Mouse (Mus musculus): ENCODE results near the gene Tubg2.

GRCm38 (mm10) chr11:101189495-101190180 lies 33.9 kb downstream of the Tubg2 start:
- TF ChIP-seq CTCF (IDR thresholded peaks at IDR 0.05; ENCODE audit: insufficient read depth, low read length), result no peak
- peak; percentile 18; the same call in 1 of the 2 replicates for TF ChIP-seq POLR2A (IDR thresholded peaks at IDR 0.05; ENCODE audit: borderline replicate concordance, extremely low read depth, low read depth, low read length)

Measured in lung, adult 2 months (tissue).